In the genomic region with DNA sequence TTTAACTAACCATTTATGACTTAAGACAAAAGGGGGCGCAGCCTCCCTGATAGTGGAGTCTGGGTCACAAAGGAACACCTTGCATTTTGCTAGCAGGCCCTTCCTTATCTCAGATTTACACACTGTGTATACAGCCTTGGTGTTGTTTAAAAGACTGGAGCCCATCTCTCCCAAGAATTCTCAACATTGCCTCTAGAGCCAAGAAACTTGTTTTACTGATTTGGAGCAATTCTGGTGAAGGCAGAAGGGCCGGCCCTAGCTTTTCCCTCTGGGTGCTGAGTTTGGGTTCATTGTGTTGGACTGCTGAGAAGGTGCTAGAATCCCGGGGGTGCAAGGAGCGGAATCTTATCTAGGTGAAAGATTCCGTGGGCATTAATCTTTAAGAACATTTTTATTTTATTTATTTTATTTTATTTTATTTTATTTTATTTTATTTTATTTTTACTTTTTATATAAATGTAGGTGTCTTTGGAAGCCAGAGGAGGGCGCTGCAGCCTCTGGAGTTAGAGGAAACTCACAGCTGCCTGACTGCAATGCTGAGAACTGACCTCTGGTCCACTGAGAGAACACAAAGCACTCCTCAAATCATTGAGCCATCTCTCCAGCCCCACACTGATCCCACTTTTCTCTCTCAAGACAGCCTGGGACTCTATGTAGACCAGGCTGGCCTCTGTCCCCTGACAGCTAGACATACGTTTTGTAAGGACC, we compare ENCODE assay signal across 15 mouse cellular contexts. TPM values are rescaled to one million over a fixed set of nuclear protein-coding genes. Genes with fewer than 3 reads are reported as not detected.
DNase-seq lines count a peak whose midpoint lies in the region; ATAC-seq and TF ChIP-seq lines count a peak whose summit lies in the region.
"Had no signal": no experiment of that assay in that cellular context is flagged by ENCODE, and none has a peak within 500 bp of the region (broad histone marks: within the 10 kb centered on the region; RNA-seq: fewer than 3 reads in every experiment).

No protein-coding gene starts in this region.

- 78% methylated on average over 7 of the region's 7 CpGs for WGBS in heart, adult 2 months
- WGBS in heart, embryonic 12.5 days, result 74% methylated on average over 7 of the region's 7 CpGs
- WGBS in liver, embryonic 12.5 days (ENCODE audit: insufficient replicate concordance), result 45% methylated on average over 7 of the region's 7 CpGs
- 60% methylated on average over 7 of the region's 7 CpGs for WGBS in liver, embryonic 11.5 days
- WGBS in forebrain, embryonic 16.5 days, result 87% methylated on average over 7 of the region's 7 CpGs

- TF ChIP-seq POLR2A in heart, adult 2 months (IDR thresholded peaks at IDR 0.05; ENCODE audit: insufficient read depth, low read depth, low read length), result no peak

- no peaks in the 10 kb centered on the region for H3K27me3 ChIP-seq in heart, adult 2 months (ENCODE audit: control insufficient read depth, insufficient read depth, low read length)
- no peaks in the 10 kb centered on the region for H3K27me3 ChIP-seq in heart, embryonic 12.5 days (replicated peaks)
- H3K27me3 ChIP-seq in liver, embryonic 12.5 days (replicated peaks), result no peaks in the 10 kb centered on the region
- H3K27me3 ChIP-seq in liver, embryonic 11.5 days (replicated peaks; ENCODE audit: control insufficient read depth, insufficient read depth, low read length), result no peaks in the 10 kb centered on the region
- no peaks in the 10 kb centered on the region for H3K27me3 ChIP-seq in Patski
- H3K27me3 ChIP-seq in forebrain, embryonic 16.5 days (replicated peaks; ENCODE audit: control insufficient read depth, insufficient read depth, low read length), result no peaks in the 10 kb centered on the region; the same call in 1 of the 2 replicates
- H3K27me3 ChIP-seq: limb, embryonic 12.5 days; neural tube, embryonic 15.5 days had no signal

- POLR2A ChIA-PET in Patski (lab: Charles Lee), result no interaction called here

- H3K36me3 ChIP-seq in heart, adult 2 months (ENCODE audit: control insufficient read depth, insufficient read depth, low read length), result no peaks in the 10 kb centered on the region
- H3K36me3 ChIP-seq in heart, embryonic 12.5 days, result no peaks in the 10 kb centered on the region
- no peaks in the 10 kb centered on the region for H3K36me3 ChIP-seq in liver, embryonic 12.5 days
- H3K36me3 ChIP-seq in liver, embryonic 11.5 days (ENCODE audit: control insufficient read depth, insufficient read depth, low read length), result no peaks in the 10 kb centered on the region
- no peaks in the 10 kb centered on the region for H3K36me3 ChIP-seq in forebrain, embryonic 16.5 days (ENCODE audit: control insufficient read depth, insufficient read depth)
- H3K36me3 ChIP-seq: limb, embryonic 12.5 days; midbrain, embryonic 13.5 days; neural tube, embryonic 15.5 days had no signal

- H3K4me1 ChIP-seq in heart, adult 2 months (ENCODE audit: control insufficient read depth, insufficient read depth, low read length), result peaks cover 4% of the 10 kb centered on the region
- peaks cover 39% of the 10 kb centered on the region for H3K4me1 ChIP-seq in heart, embryonic 12.5 days (replicated peaks)
- H3K4me1 ChIP-seq in liver, embryonic 12.5 days, result peaks cover 13% of the 10 kb centered on the region; the same call in 1 of the 2 replicates
- peaks cover 2% of the 10 kb centered on the region for H3K4me1 ChIP-seq in liver, embryonic 11.5 days (replicated peaks; ENCODE audit: control insufficient read depth, insufficient read depth, low read length)
- peaks cover 2% of the 10 kb centered on the region; the same call in 1 of the 2 replicates for H3K4me1 ChIP-seq in forebrain, embryonic 16.5 days (replicated peaks; ENCODE audit: control insufficient read depth, insufficient read depth, low read length)

- no peak for TF ChIP-seq EP300 in heart, adult 2 months (IDR thresholded peaks at IDR 0.05; ENCODE audit: insufficient read depth, low read depth, low read length)

- H3K4me2 ChIP-seq in heart, embryonic 12.5 days, result no peak overlapping the region
- no peak overlapping the region for H3K4me2 ChIP-seq in liver, embryonic 12.5 days
- no peak overlapping the region for H3K4me2 ChIP-seq in liver, embryonic 11.5 days
- H3K4me2 ChIP-seq in forebrain, embryonic 16.5 days (ENCODE audit: low read length), result no peak overlapping the region
- H3K4me2 ChIP-seq: neural tube, embryonic 15.5 days had no signal

- no peaks in the 10 kb centered on the region for H3K9me3 ChIP-seq in heart, embryonic 12.5 days (replicated peaks)
- H3K9me3 ChIP-seq in liver, embryonic 12.5 days (replicated peaks), result no peaks in the 10 kb centered on the region
- H3K9me3 ChIP-seq in liver, embryonic 11.5 days (ENCODE audit: control insufficient read depth, low read length), result no peaks in the 10 kb centered on the region
- no peaks in the 10 kb centered on the region for H3K9me3 ChIP-seq in forebrain, embryonic 16.5 days (ENCODE audit: control insufficient read depth, low read length)
- H3K9me3 ChIP-seq: midbrain, embryonic 13.5 days; neural tube, embryonic 15.5 days had no signal

- in situ Hi-C loops in Patski (cut with MboI; ENCODE audit: low pct_unique_long_range_greater_than_20kb), result no loop called here

- DNase-seq in heart, adult 2 months, result no peak
- no peak for DNase-seq in liver, embryonic 11.5 days (ENCODE audit: low spot score)
- no peak for DNase-seq in Patski (ENCODE audit: low read depth, low spot score)
- DNase-seq in lung, postnatal 36 days, result peak; percentile 37
- no peak for DNase-seq in frontal cortex, adult 2 months (ENCODE audit: extremely low spot score in 1 of 2, low spot score in 1 of 2)
- DNase-seq: cerebellum, postnatal 14 days; layer of hippocampus, adult 9-11 months; thymus, postnatal 25 days had no signal

- CTCF ChIA-PET in Patski (lab: Charles Lee), result interaction anchor here (0.8 to 3.3 kb wide), 9 partner anchors 9 to 72 kb away, joined by 3 to 10 read pairs (median 3); partner anchors contain the start of gene Rerg

- no peak overlapping the region for H3K9ac ChIP-seq in heart, adult 2 months (ENCODE audit: low read depth, low read length)
- H3K9ac ChIP-seq in heart, embryonic 12.5 days, result no peak overlapping the region
- no peak overlapping the region for H3K9ac ChIP-seq in liver, embryonic 12.5 days
- no peak overlapping the region for H3K9ac ChIP-seq in liver, embryonic 11.5 days (ENCODE audit: low read depth, low read length)
- H3K9ac ChIP-seq in forebrain, embryonic 16.5 days (replicated peaks; ENCODE audit: low read depth, low read length), result no peak overlapping the region
- H3K9ac ChIP-seq: limb, embryonic 12.5 days; midbrain, embryonic 13.5 days; neural tube, embryonic 15.5 days had no signal

- H3K27ac ChIP-seq in heart, adult 2 months, result no peak overlapping the region; the same call in 1 of the 2 replicates
- H3K27ac ChIP-seq in heart, embryonic 12.5 days (ENCODE audit: poor library complexity, severe bottlenecking), result no peak overlapping the region; the same call in 1 of the 2 replicates
- H3K27ac ChIP-seq in liver, embryonic 12.5 days, result peak overlapping the region; percentile 51; the same call in 1 of the 2 replicates
- H3K27ac ChIP-seq in liver, embryonic 11.5 days (ENCODE audit: low read depth, low read length), result no peak overlapping the region
- no peak overlapping the region for H3K27ac ChIP-seq in forebrain, embryonic 16.5 days (ENCODE audit: low read length)
- H3K27ac ChIP-seq: midbrain, embryonic 13.5 days; neural tube, embryonic 15.5 days had no signal

- intact Hi-C loops in heart, adult 2 months (cut with DNase I), result no loop called here

- no peaks in the 10 kb centered on the region for H3K79me2 ChIP-seq in heart, adult 2 months (replicated peaks; ENCODE audit: control insufficient read depth, insufficient read depth, low read length)

- peak; percentile 18; the same call in 1 of the 2 replicates for TF ChIP-seq CTCF in heart, adult 2 months (IDR thresholded peaks at IDR 0.05)
- TF ChIP-seq CTCF in Patski (IDR thresholded peaks at IDR 0.05), result peak; percentile 30

- H3K4me3 ChIP-seq in heart, adult 2 months, result no peak overlapping the region
- no peak overlapping the region for H3K4me3 ChIP-seq in heart, embryonic 12.5 days
- H3K4me3 ChIP-seq in liver, embryonic 12.5 days, result no peak overlapping the region
- H3K4me3 ChIP-seq in liver, embryonic 11.5 days (ENCODE audit: low read depth, low read length), result no peak overlapping the region
- H3K4me3 ChIP-seq in forebrain, embryonic 16.5 days (replicated peaks; ENCODE audit: low read length), result no peak overlapping the region
- H3K4me3 ChIP-seq: limb, embryonic 12.5 days; midbrain, embryonic 13.5 days; neural tube, embryonic 15.5 days had no signal

- ATAC-seq in heart, embryonic 12.5 days (ENCODE audit: insufficient number of reproducible peaks, low FRiP score), result no peak
- ATAC-seq in liver, embryonic 12.5 days, result no peak; the same call in 1 of the 2 replicates
- ATAC-seq in liver, embryonic 11.5 days (replicated peaks; ENCODE audit: low FRiP score), result no peak
- ATAC-seq in Patski, result no peak
- no peak for ATAC-seq in forebrain, embryonic 16.5 days
- ATAC-seq: midbrain, embryonic 13.5 days had no signal

RNA-seq across cellular contexts. Expression of gene Rerg, which starts 26.3 kb away (rescaled TPM):
- 1 to 10 TPM; 3.2 to 4.5 TPM for total RNA-seq in heart, adult 2 months (2021)
- 1.5 and 2.5 TPM in 2 replicates for polyA plus RNA-seq in heart, adult 2 months (2012; rRNA removed)
- polyA plus RNA-seq in heart, embryonic 12.5 days (2016; fragmentation: Nextera tagmentation; extraction: Ambion mirVana), result 4.4 and 6.6 TPM in 2 replicates
- 2.8 and 3.0 TPM in 2 replicates for polyA plus RNA-seq in liver, embryonic 12.5 days (2016; fragmentation: Nextera tagmentation; extraction: Ambion mirVana)
- polyA plus RNA-seq in liver, embryonic 11.5 days (2014; fragmentation: Nextera tagmentation; extraction: Ambion mirVana), result 3.4 and 3.5 TPM in 2 replicates
- polyA plus RNA-seq in Patski (2021), result 2.3 TPM
- 6.9 and 7.2 TPM in 2 replicates for polyA plus RNA-seq in forebrain, embryonic 16.5 days (2015; fragmentation: Nextera tagmentation; extraction: Ambion mirVana)
- polyA plus RNA-seq in frontal cortex, adult 2 months (2012; rRNA removed), result 18.4 and 22.2 TPM in 2 replicates
- total RNA-seq: hematopoietic stem cell, adult 5-6 weeks had no signal
